Mouse (Mus musculus) small intestine, adult 2 months (tissue): ENCODE measurements at regions not wholly inside any gene's neighbourhood (a gene's known extent, or its start where the extent isn't known, plus 50 kb on each side); places are given as distances from the start of the nearest gene placed in this dataset.

Experiments used
- CTCF ChIP-seq: fragments of 200-500 bp; IDR thresholded peaks from 2 replicates; pipeline ENCODE4 v1.5.1; 2012; ENCODE audit warnings: low read depth, mild to moderate bottlenecking, control low read depth, inconsistent platforms, low read length, moderate library complexity, mixed read lengths; ENCODE audit not compliant: insufficient replicate concordance, insufficient read length; ENCODE audit errors: extremely low read depth
- POLR2A ChIP-seq: fragments of 200-500 bp; IDR thresholded peaks from 2 replicates; pipeline ENCODE4 v1.6.1; 2012; ENCODE audit warnings: low read depth, mild to moderate bottlenecking, control low read depth, inconsistent platforms, low read length, moderate library complexity

DNA sequence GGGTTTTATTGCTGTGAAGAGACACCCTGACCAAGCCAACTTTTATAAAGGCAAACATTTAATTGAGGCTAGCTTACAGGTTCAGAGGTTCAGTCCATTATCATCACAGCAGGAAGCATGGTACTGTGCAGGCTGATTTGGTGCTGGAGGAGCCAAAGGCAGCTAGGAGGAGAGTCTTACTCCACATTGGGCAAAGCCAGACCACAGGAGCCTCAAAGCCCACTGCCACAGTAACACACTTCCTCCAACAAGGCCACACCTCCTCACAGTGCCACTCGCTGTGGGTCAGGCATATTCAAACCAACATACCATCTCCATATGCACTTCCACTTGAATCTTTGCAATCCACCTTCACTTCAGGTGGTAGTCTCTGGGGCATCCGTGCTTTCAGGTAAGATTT is 70.4 kb upstream of the Zmat1 start:
- no peak for TF ChIP-seq CTCF
- TF ChIP-seq POLR2A = no peak
